Mouse (Mus musculus): ENCODE results near the gene Ssbp2.

Gene Ssbp2

GRCm38 (mm10) chr13:91461711-91462351, 1.7 kb downstream of the Ssbp2 start:
- DNase-seq, result peak; percentile 63 to 74

- peak in 1 of 2 experiments; percentile 21 for DNase-seq
Measured at GRCm38 (mm10) chr13:91462395-91462794, 2.3 kb downstream of the Ssbp2 start.

- peak; percentile 41 to 47 for DNase-seq
Measured at GRCm38 (mm10) chr13:91462893-91463481, 2.9 kb downstream of the Ssbp2 start.

- DNase-seq, result no peak
Measured at GRCm38 (mm10) chr13:91465002-91465715, 5.1 kb downstream of the Ssbp2 start.

- no peak for DNase-seq
Measured at GRCm38 (mm10) chr13:91471566-91471965, 11.5 kb downstream of the Ssbp2 start.

- DNase-seq, result no peak
Measured at GRCm38 (mm10) chr13:91471980-91472379, 11.9 kb downstream of the Ssbp2 start.

GRCm38 (mm10) chr13:91473527-91473926, 13.4 kb downstream of the Ssbp2 start:
- DNase-seq, result no peak

GRCm38 (mm10) chr13:91474027-91474426, 13.9 kb downstream of the Ssbp2 start:
- no peak for DNase-seq

- DNase-seq, result no peak
Measured at GRCm38 (mm10) chr13:91475888-91476287, 15.8 kb downstream of the Ssbp2 start.

- no peak for DNase-seq
Measured at GRCm38 (mm10) chr13:91476596-91477100, 16.6 kb downstream of the Ssbp2 start.

- no peak for DNase-seq
Measured at GRCm38 (mm10) chr13:91478011-91478410, 17.9 kb downstream of the Ssbp2 start.

GRCm38 (mm10) chr13:91484303-91484702, 24.2 kb downstream of the Ssbp2 start:
- DNase-seq, result no peak

GRCm38 (mm10) chr13:91492133-91492532, 32.0 kb downstream of the Ssbp2 start:
- no peak for DNase-seq

- DNase-seq, result no peak
Measured at GRCm38 (mm10) chr13:91497055-91497454, 37.0 kb downstream of the Ssbp2 start.

GRCm38 (mm10) chr13:91501735-91502134, 41.7 kb downstream of the Ssbp2 start:
- DNase-seq, result no peak

GRCm38 (mm10) chr13:91502642-91503373, 42.7 kb downstream of the Ssbp2 start:
- DNase-seq, result peak in 1 of 2 experiments; percentile 41

GRCm38 (mm10) chr13:91508991-91509390, 48.9 kb downstream of the Ssbp2 start:
- DNase-seq, result no peak

GRCm38 (mm10) chr13:91509467-91509866, 49.4 kb downstream of the Ssbp2 start:
- peak in 1 of 2 experiments; percentile 35 for DNase-seq

- DNase-seq, result no peak
Measured at GRCm38 (mm10) chr13:91514979-91515378, 54.9 kb downstream of the Ssbp2 start.

- no peak for DNase-seq
Measured at GRCm38 (mm10) chr13:91520073-91520750, 60.1 kb downstream of the Ssbp2 start.

- no peak for DNase-seq
Measured at GRCm38 (mm10) chr13:91520968-91521367, 60.9 kb downstream of the Ssbp2 start.

GRCm38 (mm10) chr13:91526058-91526457, 66.0 kb downstream of the Ssbp2 start:
- no peak for DNase-seq

Measured in thymus, postnatal 36 days (tissue).